Mouse (Mus musculus): ENCODE measurements around the gene Atp5g3. TPM values are rescaled to one million over a fixed set of nuclear protein-coding genes. Genes with fewer than 3 reads are reported as not detected.
"Not testable (repeated sequence)": the region's sequence is repeated elsewhere in the genome, so short reads cannot be mapped to it uniquely, and the experiment has no call there.

Gene Atp5g3
- total RNA-seq, 1 experiment = 439 TPM

- no peak overlapping the region for H3K9ac ChIP-seq (ENCODE audit: insufficient read depth, low read depth, low read length, poor library complexity, severe bottlenecking)
- no peaks in the 10 kb centered on the region for H3K9me3 ChIP-seq (ENCODE audit: control insufficient read depth, insufficient read depth, low read depth, low read length)
- H3K4me3 ChIP-seq (ENCODE audit: insufficient read depth in 1 of 2, low read depth in 1 of 2, low read length in 2 of 2, poor library complexity in 1 of 2, severe bottlenecking in 1 of 2) = no peak overlapping the region
- H3K36me3 ChIP-seq (ENCODE audit: control insufficient read depth, insufficient read depth, low read length, poor library complexity, severe bottlenecking) = peaks cover 17% of the 10 kb centered on the region
- in situ Hi-C loops (cut with MboI; ENCODE audit: low sequenced_read_pairs in 2 of 2, unreplicated experiment in 2 of 2) = no loop called here
- no peak for TF ChIP-seq ZNF384 (IDR thresholded peaks at IDR 0.05; ENCODE audit: low read depth, low read length)
- no peak for TF ChIP-seq ZC3H11A (IDR thresholded peaks at IDR 0.05; ENCODE audit: borderline replicate concordance, low read depth, low read length)
- TF ChIP-seq CHD2 (IDR thresholded peaks at IDR 0.05; ENCODE audit: low read depth, low read length) = no peak
- no peak for TF ChIP-seq MAFK (IDR thresholded peaks at IDR 0.05; ENCODE audit: insufficient read depth, low read depth, low read length)
- no peak overlapping the region for H3K27ac ChIP-seq (ENCODE audit: insufficient read depth, low read depth, low read length, poor library complexity, severe bottlenecking)
- H3K4me1 ChIP-seq (ENCODE audit: control insufficient read depth in 2 of 2, insufficient read depth in 2 of 2, low read length in 2 of 2, poor library complexity in 1 of 2) = peaks cover 5 to 8% of the 10 kb centered on the region in 2 experiments; a peak in 3 of 4 replicates
- DNase-seq (ENCODE audit: low read depth, low spot score) = no peak
Measured at GRCm38 (mm10) chr2:73909116-73909515, 2.0 kb downstream of the Atp5g3 start.

GRCm38 (mm10) chr2:73904679-73905078, 6.4 kb downstream of the Atp5g3 start:
- peaks cover 17% of the 10 kb centered on the region for H3K36me3 ChIP-seq (ENCODE audit: control insufficient read depth, insufficient read depth, low read length, poor library complexity, severe bottlenecking)
- H3K4me3 ChIP-seq (ENCODE audit: insufficient read depth in 1 of 2, low read depth in 1 of 2, low read length in 2 of 2, poor library complexity in 1 of 2, severe bottlenecking in 1 of 2); in situ Hi-C loops (cut with MboI; ENCODE audit: low sequenced_read_pairs in 2 of 2, unreplicated experiment in 2 of 2): not testable (repeated sequence)

GRCm38 (mm10) chr2:73903536-73903935, 7.6 kb downstream of the Atp5g3 start:
- no peak for TF ChIP-seq ZC3H11A (IDR thresholded peaks at IDR 0.05; ENCODE audit: borderline replicate concordance, low read depth, low read length)
- no peak for TF ChIP-seq MAFK (IDR thresholded peaks at IDR 0.05; ENCODE audit: insufficient read depth, low read depth, low read length)
- TF ChIP-seq HCFC1 (IDR thresholded peaks at IDR 0.05; ENCODE audit: borderline replicate concordance, insufficient read depth, low read length) = no peak
- no peak for TF ChIP-seq CHD2 (IDR thresholded peaks at IDR 0.05; ENCODE audit: low read depth, low read length)
- TF ChIP-seq ZNF384 (IDR thresholded peaks at IDR 0.05; ENCODE audit: low read depth, low read length) = no peak
- no peak overlapping the region for H3K27ac ChIP-seq (ENCODE audit: insufficient read depth, low read depth, low read length, poor library complexity, severe bottlenecking)
- peaks cover 0 to 2% of the 10 kb centered on the region in 2 experiments; a peak in 1 of 4 replicates for H3K4me1 ChIP-seq (ENCODE audit: control insufficient read depth in 2 of 2, insufficient read depth in 2 of 2, low read length in 2 of 2, poor library complexity in 1 of 2)
- H3K4me3 ChIP-seq (ENCODE audit: insufficient read depth in 1 of 2, low read depth in 1 of 2, low read length in 2 of 2, poor library complexity in 1 of 2, severe bottlenecking in 1 of 2) = no peak overlapping the region
- in situ Hi-C loops (cut with MboI; ENCODE audit: low sequenced_read_pairs in 2 of 2, unreplicated experiment in 2 of 2) = no loop called here
- H3K9me3 ChIP-seq (ENCODE audit: control insufficient read depth, insufficient read depth, low read depth, low read length) = no peaks in the 10 kb centered on the region
- no peak for DNase-seq (ENCODE audit: low read depth, low spot score)
- H3K9ac ChIP-seq (ENCODE audit: insufficient read depth, low read depth, low read length, poor library complexity, severe bottlenecking) = no peak overlapping the region
- H3K36me3 ChIP-seq (ENCODE audit: control insufficient read depth, insufficient read depth, low read length, poor library complexity, severe bottlenecking) = peaks cover 11% of the 10 kb centered on the region

More at GRCm38 (mm10) chr2:73904679-73905078, 6.4 kb downstream of the Atp5g3 start:
- not testable (repeated sequence) for H3K4me1 ChIP-seq (ENCODE audit: control insufficient read depth in 2 of 2, insufficient read depth in 2 of 2, low read length in 2 of 2, poor library complexity in 1 of 2); DNase-seq (ENCODE audit: low read depth, low spot score); H3K9me3 ChIP-seq (ENCODE audit: control insufficient read depth, insufficient read depth, low read depth, low read length); H3K9ac ChIP-seq (ENCODE audit: insufficient read depth, low read depth, low read length, poor library complexity, severe bottlenecking); H3K27ac ChIP-seq (ENCODE audit: insufficient read depth, low read depth, low read length, poor library complexity, severe bottlenecking)

- H3K4me1 ChIP-seq (ENCODE audit: control insufficient read depth in 2 of 2, insufficient read depth in 2 of 2, low read length in 2 of 2, poor library complexity in 1 of 2); H3K36me3 ChIP-seq (ENCODE audit: control insufficient read depth, insufficient read depth, low read length, poor library complexity, severe bottlenecking); DNase-seq (ENCODE audit: low read depth, low spot score); H3K27ac ChIP-seq (ENCODE audit: insufficient read depth, low read depth, low read length, poor library complexity, severe bottlenecking); in situ Hi-C loops (cut with MboI; ENCODE audit: low sequenced_read_pairs in 2 of 2, unreplicated experiment in 2 of 2); H3K4me3 ChIP-seq (ENCODE audit: insufficient read depth in 1 of 2, low read depth in 1 of 2, low read length in 2 of 2, poor library complexity in 1 of 2, severe bottlenecking in 1 of 2); H3K9me3 ChIP-seq (ENCODE audit: control insufficient read depth, insufficient read depth, low read depth, low read length); H3K9ac ChIP-seq (ENCODE audit: insufficient read depth, low read depth, low read length, poor library complexity, severe bottlenecking): not testable (repeated sequence)
Measured at GRCm38 (mm10) chr2:73902328-73902727, 8.8 kb downstream of the Atp5g3 start.

- H3K36me3 ChIP-seq (ENCODE audit: control insufficient read depth, insufficient read depth, low read length, poor library complexity, severe bottlenecking) = no peaks in the 10 kb centered on the region
- TF ChIP-seq HCFC1 (IDR thresholded peaks at IDR 0.05; ENCODE audit: borderline replicate concordance, insufficient read depth, low read length) = no peak
- no peak for TF ChIP-seq ZNF384 (IDR thresholded peaks at IDR 0.05; ENCODE audit: low read depth, low read length)
- TF ChIP-seq MAFK (IDR thresholded peaks at IDR 0.05; ENCODE audit: insufficient read depth, low read depth, low read length) = no peak
- no peak for TF ChIP-seq ZC3H11A (IDR thresholded peaks at IDR 0.05; ENCODE audit: borderline replicate concordance, low read depth, low read length)
- TF ChIP-seq CHD2 (IDR thresholded peaks at IDR 0.05; ENCODE audit: low read depth, low read length) = no peak
- no peak overlapping the region for H3K9ac ChIP-seq (ENCODE audit: insufficient read depth, low read depth, low read length, poor library complexity, severe bottlenecking)
- H3K4me1 ChIP-seq (ENCODE audit: control insufficient read depth in 2 of 2, insufficient read depth in 2 of 2, low read length in 2 of 2, poor library complexity in 1 of 2) = no peaks in the 10 kb centered on the region
- in situ Hi-C loops (cut with MboI; ENCODE audit: low sequenced_read_pairs in 2 of 2, unreplicated experiment in 2 of 2) = no loop called here
- no peak overlapping the region for H3K4me3 ChIP-seq (ENCODE audit: insufficient read depth in 1 of 2, low read depth in 1 of 2, low read length in 2 of 2, poor library complexity in 1 of 2, severe bottlenecking in 1 of 2)
- no peak for DNase-seq (ENCODE audit: low read depth, low spot score)
- no peaks in the 10 kb centered on the region for H3K9me3 ChIP-seq (ENCODE audit: control insufficient read depth, insufficient read depth, low read depth, low read length)
- H3K27ac ChIP-seq (ENCODE audit: insufficient read depth, low read depth, low read length, poor library complexity, severe bottlenecking) = no peak overlapping the region
Measured at GRCm38 (mm10) chr2:73901169-73901568, 10.0 kb downstream of the Atp5g3 start.
